Mouse (Mus musculus): ENCODE measurements around the gene Rnf26. TPM values are rescaled to one million over a fixed set of nuclear protein-coding genes. Genes with fewer than 3 reads are reported as not detected.
A peak's percentile ranks its signal among the peaks of the same experiment; 100 is the strongest.

Rnf26 gene
- total RNA-seq, 1 experiment: 19.9 TPM

DNA sequence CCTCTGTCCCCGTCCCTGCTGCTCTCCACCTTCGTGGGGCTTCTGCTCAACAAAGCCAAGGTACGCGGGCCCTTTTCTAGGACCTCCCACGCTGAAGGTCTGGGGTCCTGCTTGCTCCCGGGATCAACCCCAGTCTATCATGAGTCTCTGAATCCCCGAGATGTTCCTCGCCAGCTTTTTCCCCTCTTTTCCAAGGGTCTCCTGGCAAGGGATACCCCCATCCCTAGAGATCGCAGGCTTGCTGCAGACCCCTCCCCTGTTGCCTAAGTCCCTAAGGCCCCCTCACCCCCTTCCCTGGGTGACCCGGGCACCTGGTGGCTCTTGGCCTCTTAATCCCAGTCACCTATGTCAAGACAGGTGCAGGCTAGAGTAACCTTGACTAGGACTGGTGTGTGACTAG, 28.0 kb downstream of the Rnf26 start:
- Histone ChIP-seq H3K4me3 (ENCODE audit: insufficient read depth in 1 of 2, low read depth in 1 of 2, low read length in 2 of 2, poor library complexity in 1 of 2, severe bottlenecking in 1 of 2) (peak overlapping the region; percentile 80 to 87), H3K9ac (ENCODE audit: insufficient read depth, low read depth, low read length, poor library complexity, severe bottlenecking) (peak overlapping the region; percentile 79), H3K36me3 (ENCODE audit: control insufficient read depth, insufficient read depth, low read length, poor library complexity, severe bottlenecking) (no peaks in the 10 kb centered on the region), H3K9me3 (ENCODE audit: control insufficient read depth, insufficient read depth, low read depth, low read length) (no peaks in the 10 kb centered on the region), H3K27ac (ENCODE audit: insufficient read depth, low read depth, low read length, poor library complexity, severe bottlenecking) (no peak overlapping the region), H3K4me1 (ENCODE audit: control insufficient read depth in 2 of 2, insufficient read depth in 2 of 2, low read length in 2 of 2, poor library complexity in 1 of 2) (peaks cover 4 to 27% of the 10 kb centered on the region in 2 experiments)
- in situ Hi-C loops (cut with MboI; ENCODE audit: low sequenced_read_pairs in 2 of 2, unreplicated experiment in 2 of 2): no loop called here
- TF ChIP-seq ZC3H11A (IDR thresholded peaks at IDR 0.05; ENCODE audit: borderline replicate concordance, low read depth, low read length): no peak
- TF ChIP-seq CHD2 (IDR thresholded peaks at IDR 0.05; ENCODE audit: low read depth, low read length): no peak
- no peak for TF ChIP-seq HCFC1 (IDR thresholded peaks at IDR 0.05; ENCODE audit: borderline replicate concordance, insufficient read depth, low read length)
- no peak for TF ChIP-seq MAFK (IDR thresholded peaks at IDR 0.05; ENCODE audit: insufficient read depth, low read depth, low read length)
- DNase-seq (ENCODE audit: low read depth, low spot score): no peak

DNA sequence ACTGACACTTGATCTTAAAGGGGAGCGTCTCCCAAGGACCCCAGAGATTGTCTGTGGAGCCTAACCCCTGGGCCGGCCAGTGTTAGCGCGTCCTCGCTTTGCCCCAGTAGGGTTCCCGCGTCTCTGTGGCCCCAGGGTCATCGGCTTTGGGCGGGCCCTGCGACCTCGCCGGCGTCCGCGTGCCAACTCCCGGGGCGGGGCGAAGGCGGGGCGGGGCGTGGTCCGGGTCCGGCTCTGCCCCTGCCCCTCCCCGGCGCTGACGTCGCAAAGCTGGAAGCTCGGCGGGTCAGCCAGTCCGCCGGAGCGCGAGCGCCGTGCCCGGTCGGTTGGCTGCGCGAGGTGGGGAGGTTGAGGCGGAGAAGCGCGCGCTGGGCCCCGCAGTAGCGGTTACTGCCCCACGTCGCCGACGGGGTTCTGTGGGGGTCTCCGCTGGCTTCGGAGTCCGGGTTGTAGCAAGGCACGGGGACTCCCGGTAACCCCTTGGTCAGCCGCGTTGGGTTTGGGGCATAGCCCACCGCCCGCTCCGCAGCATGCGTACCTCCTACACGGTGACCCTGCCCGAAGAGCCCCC, 28.6 kb downstream of the Rnf26 start:
- peak overlapping the region; percentile 80 to 87 for H3K4me3 ChIP-seq (ENCODE audit: insufficient read depth in 1 of 2, low read depth in 1 of 2, low read length in 2 of 2, poor library complexity in 1 of 2, severe bottlenecking in 1 of 2)
- peak overlapping the region; percentile 79 for H3K9ac ChIP-seq (ENCODE audit: insufficient read depth, low read depth, low read length, poor library complexity, severe bottlenecking)
- DNase-seq (ENCODE audit: low read depth, low spot score): no peak
- no peak overlapping the region for H3K27ac ChIP-seq (ENCODE audit: insufficient read depth, low read depth, low read length, poor library complexity, severe bottlenecking)
- H3K4me1 ChIP-seq (ENCODE audit: control insufficient read depth in 2 of 2, insufficient read depth in 2 of 2, low read length in 2 of 2, poor library complexity in 1 of 2): peaks cover 4 to 22% of the 10 kb centered on the region in 2 experiments
- H3K36me3 ChIP-seq (ENCODE audit: control insufficient read depth, insufficient read depth, low read length, poor library complexity, severe bottlenecking): no peaks in the 10 kb centered on the region
- in situ Hi-C loops (cut with MboI; ENCODE audit: low sequenced_read_pairs in 2 of 2, unreplicated experiment in 2 of 2): no loop called here
- H3K9me3 ChIP-seq (ENCODE audit: control insufficient read depth, insufficient read depth, low read depth, low read length): no peaks in the 10 kb centered on the region
- TF ChIP-seq MAFK (IDR thresholded peaks at IDR 0.05; ENCODE audit: insufficient read depth, low read depth, low read length) (no peak), ZC3H11A (IDR thresholded peaks at IDR 0.05; ENCODE audit: borderline replicate concordance, low read depth, low read length) (no peak), CHD2 (IDR thresholded peaks at IDR 0.05; ENCODE audit: low read depth, low read length) (no peak), ZNF384 (IDR thresholded peaks at IDR 0.05; ENCODE audit: low read depth, low read length) (no peak), HCFC1 (IDR thresholded peaks at IDR 0.05; ENCODE audit: borderline replicate concordance, insufficient read depth, low read length) (no peak)

- no peak for DNase-seq (ENCODE audit: low read depth, low spot score)
- peaks cover 4 to 17% of the 10 kb centered on the region in 2 experiments for H3K4me1 ChIP-seq (ENCODE audit: control insufficient read depth in 2 of 2, insufficient read depth in 2 of 2, low read length in 2 of 2, poor library complexity in 1 of 2)
- H3K4me3 ChIP-seq (ENCODE audit: insufficient read depth in 1 of 2, low read depth in 1 of 2, low read length in 2 of 2, poor library complexity in 1 of 2, severe bottlenecking in 1 of 2): peak overlapping the region; percentile 80 to 87
- TF ChIP-seq ZC3H11A (IDR thresholded peaks at IDR 0.05; ENCODE audit: borderline replicate concordance, low read depth, low read length) (no peak), CHD2 (IDR thresholded peaks at IDR 0.05; ENCODE audit: low read depth, low read length) (no peak), MAFK (IDR thresholded peaks at IDR 0.05; ENCODE audit: insufficient read depth, low read depth, low read length) (no peak), HCFC1 (IDR thresholded peaks at IDR 0.05; ENCODE audit: borderline replicate concordance, insufficient read depth, low read length) (no peak), ZNF384 (IDR thresholded peaks at IDR 0.05; ENCODE audit: low read depth, low read length) (no peak)
- H3K36me3 ChIP-seq (ENCODE audit: control insufficient read depth, insufficient read depth, low read length, poor library complexity, severe bottlenecking): no peaks in the 10 kb centered on the region
- in situ Hi-C loops (cut with MboI; ENCODE audit: low sequenced_read_pairs in 2 of 2, unreplicated experiment in 2 of 2): no loop called here
- no peaks in the 10 kb centered on the region for H3K9me3 ChIP-seq (ENCODE audit: control insufficient read depth, insufficient read depth, low read depth, low read length)
- H3K9ac ChIP-seq (ENCODE audit: insufficient read depth, low read depth, low read length, poor library complexity, severe bottlenecking): peak overlapping the region; percentile 21
- H3K27ac ChIP-seq (ENCODE audit: insufficient read depth, low read depth, low read length, poor library complexity, severe bottlenecking): no peak overlapping the region
Measured at GRCm38 (mm10) chr9:44084236-44084635, 29.1 kb downstream of the Rnf26 start.

DNA sequence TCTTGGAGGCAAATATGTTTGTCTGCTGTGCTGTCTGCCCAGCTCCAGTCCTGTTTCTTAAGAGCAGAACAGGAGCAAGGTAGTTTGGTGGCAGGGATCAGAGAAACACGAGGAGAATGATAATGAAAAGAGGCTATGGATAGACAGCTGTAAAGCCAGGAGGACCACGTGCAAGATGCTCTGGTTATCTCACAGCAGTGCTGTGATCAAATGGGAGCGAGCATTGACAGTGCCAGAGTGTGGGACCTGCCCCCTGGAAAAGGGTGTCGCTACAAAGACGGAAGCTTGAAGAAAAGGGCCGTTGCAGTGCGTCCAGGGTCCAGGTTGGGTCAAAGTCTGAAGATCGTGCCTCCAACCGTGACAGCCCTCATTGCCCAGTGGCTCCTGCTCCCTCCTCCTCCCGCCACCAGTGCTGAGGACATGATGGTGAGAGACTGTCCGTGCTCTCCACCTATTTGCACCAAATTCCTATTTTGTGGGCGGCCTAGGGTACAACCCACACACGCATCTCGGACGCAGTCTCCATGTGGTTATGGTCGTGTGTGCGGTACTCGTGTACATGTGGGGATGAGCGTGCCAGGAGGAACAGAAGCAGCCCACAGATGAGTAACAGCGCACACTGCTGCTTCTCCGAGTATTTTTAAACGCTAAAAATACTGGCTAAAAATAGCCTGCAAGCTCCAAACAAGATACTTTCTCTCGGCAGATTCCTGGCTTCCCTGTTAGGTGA, 29.8 kb downstream of the Rnf26 start:
- DNase-seq (ENCODE audit: low read depth, low spot score): no peak
- no peak for TF ChIP-seq ZNF384 (IDR thresholded peaks at IDR 0.05; ENCODE audit: low read depth, low read length)
- TF ChIP-seq CHD2 (IDR thresholded peaks at IDR 0.05; ENCODE audit: low read depth, low read length): no peak
- TF ChIP-seq ZC3H11A (IDR thresholded peaks at IDR 0.05; ENCODE audit: borderline replicate concordance, low read depth, low read length): no peak
- TF ChIP-seq HCFC1 (IDR thresholded peaks at IDR 0.05; ENCODE audit: borderline replicate concordance, insufficient read depth, low read length): no peak
- no peak for TF ChIP-seq MAFK (IDR thresholded peaks at IDR 0.05; ENCODE audit: insufficient read depth, low read depth, low read length)
- Histone ChIP-seq H3K27ac (ENCODE audit: insufficient read depth, low read depth, low read length, poor library complexity, severe bottlenecking) (no peak overlapping the region), H3K4me3 (ENCODE audit: insufficient read depth in 1 of 2, low read depth in 1 of 2, low read length in 2 of 2, poor library complexity in 1 of 2, severe bottlenecking in 1 of 2) (peak overlapping the region; percentile 80 to 87; a peak in 3 of 4 replicates), H3K9ac (ENCODE audit: insufficient read depth, low read depth, low read length, poor library complexity, severe bottlenecking) (no peak overlapping the region), H3K4me1 (ENCODE audit: control insufficient read depth in 2 of 2, insufficient read depth in 2 of 2, low read length in 2 of 2, poor library complexity in 1 of 2) (peaks cover 4 to 14% of the 10 kb centered on the region in 2 experiments; a peak in 3 of 4 replicates), H3K36me3 (ENCODE audit: control insufficient read depth, insufficient read depth, low read length, poor library complexity, severe bottlenecking) (no peaks in the 10 kb centered on the region), H3K9me3 (ENCODE audit: control insufficient read depth, insufficient read depth, low read depth, low read length) (no peaks in the 10 kb centered on the region)
- in situ Hi-C loops (cut with MboI; ENCODE audit: low sequenced_read_pairs in 2 of 2, unreplicated experiment in 2 of 2): no loop called here
